Mouse (Mus musculus): Measurements from ENCODE around the gene Gm4894.

GRCm38 (mm10) chr9:49217626-49218607, 32.4 kb upstream of the Gm4894 start:
- TF ChIP-seq POLR2A (IDR thresholded peaks at IDR 0.05; ENCODE audit: borderline replicate concordance, extremely low read depth, insufficient read depth, insufficient read length, poor library complexity, severe bottlenecking) (no peak), CTCF (IDR thresholded peaks at IDR 0.05; ENCODE audit: borderline replicate concordance, extremely low read depth, insufficient read depth, insufficient read length) (no peak)

All from brain, embryonic 14.5 days (tissue).